Mouse (Mus musculus): ENCODE measurements around the gene Hist1h4c. TPM values are rescaled to one million over a fixed set of nuclear protein-coding genes. Genes with fewer than 3 reads are reported as not detected.
"Not testable (repeated sequence)": the region's sequence is repeated elsewhere in the genome, so short reads cannot be mapped to it uniquely, and the experiment has no call there.

The Hist1h4c gene
- total and polyA plus RNA-seq, 3 experiments = 4.1 to 2,008 TPM; not detected in 1

- Histone ChIP-seq H3K27me3 (ENCODE audit: control insufficient read depth in 1 of 2, insufficient read depth in 2 of 2, low read length in 2 of 2) (no peaks in the 10 kb centered on the region), H3K4me3 (ENCODE audit: control insufficient read depth in 1 of 2, insufficient read depth in 1 of 2, low read depth in 2 of 2, low read length in 2 of 2) (peak overlapping the region; percentile 25 to 48), H3K4me1 (ENCODE audit: control insufficient read depth in 1 of 2, insufficient read depth in 2 of 2, low read length in 2 of 2) (peaks cover 0 to 20% of the 10 kb centered on the region in 2 experiments; a peak in 2 of 4 replicates), H3K36me3 (ENCODE audit: control insufficient read depth in 1 of 2, insufficient read depth in 2 of 2, low read length in 2 of 2) (peaks cover 0 to 21% of the 10 kb centered on the region in 2 experiments; a peak in 2 of 4 replicates), H3K9me3 (replicated peaks; ENCODE audit: insufficient read depth, low read length) (no peaks in the 10 kb centered on the region), H3K79me2 (ENCODE audit: control insufficient read depth, insufficient read depth, low read length, poor library complexity) (no peaks in the 10 kb centered on the region; the same call in 1 of the 2 replicates), H3K27ac (ENCODE audit: control insufficient read depth, low read depth, low read length) (peak overlapping the region; percentile 92), H3K9ac (ENCODE audit: control insufficient read depth, low read depth, low read length, poor library complexity, severe bottlenecking) (peak overlapping the region; percentile 71)
- TF ChIP-seq MAX (IDR thresholded peaks at IDR 0.05; ENCODE audit: low read length) (no peak), TBP (IDR thresholded peaks at IDR 0.05; ENCODE audit: low read depth, low read length) (0 out of 2 replicates have a peak, but pooled peaks have one; percentile 3)
- peak; percentile 53 for DNase-seq (ENCODE audit: low read depth, low spot score)
Measured at GRCm38 (mm10) chr13:23685966-23686365, 12.3 kb downstream of the Hist1h4c start.

- Histone ChIP-seq H3K27me3 (ENCODE audit: control insufficient read depth in 1 of 2, insufficient read depth in 2 of 2, low read length in 2 of 2) (no peaks in the 10 kb centered on the region), H3K27ac (ENCODE audit: control insufficient read depth, low read depth, low read length) (peak overlapping the region; percentile 92), H3K4me1 (ENCODE audit: control insufficient read depth in 1 of 2, insufficient read depth in 2 of 2, low read length in 2 of 2) (peaks cover 0 to 23% of the 10 kb centered on the region in 2 experiments; a peak in 2 of 4 replicates), H3K4me3 (ENCODE audit: control insufficient read depth in 1 of 2, insufficient read depth in 1 of 2, low read depth in 2 of 2, low read length in 2 of 2) (peak overlapping the region; percentile 25 to 48), H3K79me2 (ENCODE audit: control insufficient read depth, insufficient read depth, low read length, poor library complexity) (no peaks in the 10 kb centered on the region; the same call in 1 of the 2 replicates), H3K9ac (ENCODE audit: control insufficient read depth, low read depth, low read length, poor library complexity, severe bottlenecking) (peak overlapping the region; percentile 71), H3K9me3 (replicated peaks; ENCODE audit: insufficient read depth, low read length) (no peaks in the 10 kb centered on the region), H3K36me3 (ENCODE audit: control insufficient read depth in 1 of 2, insufficient read depth in 2 of 2, low read length in 2 of 2) (peaks cover 0 to 26% of the 10 kb centered on the region in 2 experiments; a peak in 2 of 4 replicates)
- TF ChIP-seq ETS1 (IDR thresholded peaks at IDR 0.05; ENCODE audit: low read depth, low read length) (no peak), CTCF (IDR thresholded peaks at IDR 0.05 in 2 of 3, conservative IDR thresholded peaks at IDR 0.05 in 1 of 3; ENCODE audit: control insufficient read depth in 1 of 3, insufficient read depth in 1 of 3, low read depth in 2 of 3, low read length in 3 of 3, poor library complexity in 1 of 3, severe bottlenecking in 1 of 3) (no peak), ZC3H11A (IDR thresholded peaks at IDR 0.05; ENCODE audit: low read depth, low read length) (no peak), NELFE (IDR thresholded peaks at IDR 0.05; ENCODE audit: low read depth, low read length) (no peak), TBP (IDR thresholded peaks at IDR 0.05; ENCODE audit: low read depth, low read length) (no peak), JUND (IDR thresholded peaks at IDR 0.05; ENCODE audit: low read depth, low read length) (no peak), TCF12 (IDR thresholded peaks at IDR 0.05; ENCODE audit: low read depth, low read length) (no peak), POLR2AphosphoS5 (IDR thresholded peaks at IDR 0.05; ENCODE audit: borderline replicate concordance, low read depth, low read length) (no peak), TAL1 (IDR thresholded peaks at IDR 0.05; ENCODE audit: low read length) (no peak), KAT2A (conservative IDR thresholded peaks at IDR 0.05; ENCODE audit: low read depth, low read length) (no peak)
- peak; percentile 89 for DNase-seq (ENCODE audit: low read depth, low spot score)
Measured at GRCm38 (mm10) chr13:23685121-23685861, 13.0 kb downstream of the Hist1h4c start.

GRCm38 (mm10) chr13:23684295-23684945 lies 13.8 kb downstream of the Hist1h4c start:
- Histone ChIP-seq H3K9ac (ENCODE audit: control insufficient read depth, low read depth, low read length, poor library complexity, severe bottlenecking) (peak overlapping the region; percentile 71), H3K27ac (ENCODE audit: control insufficient read depth, low read depth, low read length) (peak overlapping the region; percentile 92), H3K4me3 (ENCODE audit: control insufficient read depth in 1 of 2, insufficient read depth in 1 of 2, low read depth in 2 of 2, low read length in 2 of 2) (peak overlapping the region; percentile 9 to 25; a peak in 3 of 4 replicates), H3K36me3 (ENCODE audit: control insufficient read depth in 1 of 2, insufficient read depth in 2 of 2, low read length in 2 of 2) (peaks cover 0 to 27% of the 10 kb centered on the region in 2 experiments; a peak in 2 of 4 replicates), H3K4me1 (ENCODE audit: control insufficient read depth in 1 of 2, insufficient read depth in 2 of 2, low read length in 2 of 2) (peaks cover 0 to 19% of the 10 kb centered on the region in 2 experiments; a peak in 2 of 4 replicates)
- not testable (repeated sequence) for H3K79me2 ChIP-seq (ENCODE audit: control insufficient read depth, insufficient read depth, low read length, poor library complexity); H3K27me3 ChIP-seq (ENCODE audit: control insufficient read depth in 1 of 2, insufficient read depth in 2 of 2, low read length in 2 of 2); H3K9me3 ChIP-seq (replicated peaks; ENCODE audit: insufficient read depth, low read length)
- peak; percentile 95 for DNase-seq (ENCODE audit: low read depth, low spot score)
- TF ChIP-seq UBTF (IDR thresholded peaks at IDR 0.05; ENCODE audit: borderline replicate concordance, insufficient read depth, low read depth, low read length) (peak; percentile 96; the same call in 1 of the 2 replicates), POLR2AphosphoS5 (IDR thresholded peaks at IDR 0.05; ENCODE audit: borderline replicate concordance, low read depth, low read length) (peak; percentile 96; the same call in 1 of the 2 replicates), POLR2A (IDR thresholded peaks at IDR 0.05; ENCODE audit: control insufficient read depth in 1 of 2, insufficient read depth in 1 of 2, low read depth in 1 of 2, low read length in 2 of 2, poor library complexity in 1 of 2) (peak; percentile 89 to 95), TBP (IDR thresholded peaks at IDR 0.05; ENCODE audit: low read depth, low read length) (peak; percentile 69)

All from MEL (cell line).